Mouse (Mus musculus): ENCODE measurements around the gene Znhit1. TPM values are rescaled to one million over a fixed set of nuclear protein-coding genes. Genes with fewer than 3 reads are reported as not detected.

Gene Znhit1
- 68.7 and 98.2 TPM in 2 replicates for polyA plus RNA-seq (2012; rRNA removed)

GRCm38 (mm10) chr5:136987934-136988271 is at the start of gene Znhit1:
TSS of gene Znhit1 (minus strand) at chr5:136988021.

DNA sequence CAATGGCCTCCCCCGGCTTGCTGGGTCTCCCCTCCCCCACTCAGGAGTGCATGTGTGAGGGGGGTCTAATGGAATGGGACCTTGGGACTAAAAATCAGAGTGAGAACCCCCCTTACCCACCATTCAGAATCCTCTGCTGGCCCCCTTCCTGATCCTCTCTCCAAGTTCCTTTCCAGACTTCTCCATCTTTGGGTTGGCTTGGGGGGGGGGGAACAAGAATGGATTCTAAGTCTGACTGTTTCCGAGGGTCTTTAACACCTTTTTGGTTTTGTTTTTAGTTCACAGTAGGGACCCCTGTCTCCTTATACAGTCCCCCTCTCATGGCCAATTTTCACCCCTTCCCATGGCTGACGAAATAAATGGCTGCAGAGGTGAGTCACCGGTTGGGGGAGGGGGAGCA is 38.3 kb upstream of the Znhit1 start, which contains the start of gene Vgf:
TSS of gene Vgf (plus strand) at position 301 of the 400 bp plus-strand sequence.

DNA sequence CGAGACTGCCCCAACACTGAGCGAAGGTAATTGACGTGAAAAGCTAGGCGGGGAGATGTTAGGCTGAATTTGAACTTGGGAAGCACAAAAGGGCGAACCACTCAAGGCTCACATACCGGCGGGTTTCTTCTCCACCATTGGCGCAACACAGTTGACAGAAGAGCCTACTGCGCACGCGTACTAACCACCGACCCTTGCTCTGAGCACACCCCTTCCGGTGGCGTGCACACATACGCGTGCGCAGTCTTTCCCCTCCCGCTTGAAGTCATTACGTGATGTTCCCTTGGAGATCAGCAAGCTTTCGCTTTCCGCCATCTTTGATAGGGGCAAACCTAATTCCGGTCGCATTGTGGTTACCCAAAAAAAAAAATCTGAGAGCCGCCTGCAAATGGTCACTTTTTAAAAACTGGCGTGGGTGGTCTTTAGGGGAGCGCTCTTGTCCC is 1.1 kb downstream of the Znhit1 start, which contains the start of gene Plod3:
TSS of gene Plod3 (plus strand) at position 325 of the 443 bp plus-strand sequence.

GRCm38 (mm10) chr5:136966331-136966730 is 21.5 kb downstream of the Znhit1 start, which contains the start of gene Cldn15:
TSS of gene Cldn15 (plus strand) at chr5:136966616.

GRCm38 (mm10) chr5:136953015-136953414 is 34.8 kb downstream of the Znhit1 start, which contains the start of gene Fis1:
TSS of gene Fis1 (plus strand) at chr5:136953275.

Other genes with a start within 250 kb of the Znhit1 start
- 73.8 and 135 TPM in 2 replicates for gene Col26a1, start 104.8 kb downstream of the Znhit1 start, polyA plus RNA-seq (2012; rRNA removed)
- 49.8 and 57.5 TPM in 2 replicates for gene Ift22, start 79.9 kb downstream of the Znhit1 start, polyA plus RNA-seq (2012; rRNA removed)
- gene Fis1, start 34.7 kb downstream of the Znhit1 start, polyA plus RNA-seq (2012; rRNA removed): 282 and 315 TPM in 2 replicates
- 0.52 and 0.92 TPM in 2 replicates for gene Cldn15, start 21.4 kb downstream of the Znhit1 start, polyA plus RNA-seq (2012; rRNA removed)
- 63.1 and 65.2 TPM in 2 replicates for gene Plod3, start 1.0 kb downstream of the Znhit1 start, polyA plus RNA-seq (2012; rRNA removed)
- gene Vgf, start 38.4 kb upstream of the Znhit1 start, polyA plus RNA-seq (2012; rRNA removed): 0.83 and 1.0 TPM in 2 replicates
- gene Ap1s1, start 58.1 kb upstream of the Znhit1 start, polyA plus RNA-seq (2012; rRNA removed): 106 and 146 TPM in 2 replicates
- 0.54 and 1.7 TPM in 2 replicates for gene Serpine1, start 84.2 kb upstream of the Znhit1 start, polyA plus RNA-seq (2012; rRNA removed)
- 3.0 and 3.7 TPM in 2 replicates for gene Trim56, start 128.2 kb upstream of the Znhit1 start, polyA plus RNA-seq (2012; rRNA removed)
- 0.05 TPM in 1 of 2 replicates, not detected in the other for gene Muc3, start 161.3 kb upstream of the Znhit1 start, polyA plus RNA-seq (2012; rRNA removed)
- gene Muc3a, start 224.4 kb upstream of the Znhit1 start, polyA plus RNA-seq (2012; rRNA removed): 0.10 and 0.31 TPM in 2 replicates